Mouse (Mus musculus) lung, adult 2 months (tissue): ENCODE results near the gene Gm45713.

Source experiments
- CTCF ChIP-seq: fragments of 200-500 bp; IDR thresholded peaks from 2 replicates; pipeline ENCODE4 v1.5.1; 2011; ENCODE audit warnings: mild to moderate bottlenecking, low read length, control low read depth; ENCODE audit not compliant: insufficient read depth
- POLR2A ChIP-seq: fragments of 200-500 bp; IDR thresholded peaks from 2 replicates; pipeline ENCODE4 v1.6.1; 2011; ENCODE audit warnings: low read depth, mild to moderate bottlenecking, control low read depth, low read length, borderline replicate concordance; ENCODE audit errors: extremely low read depth

DNA sequence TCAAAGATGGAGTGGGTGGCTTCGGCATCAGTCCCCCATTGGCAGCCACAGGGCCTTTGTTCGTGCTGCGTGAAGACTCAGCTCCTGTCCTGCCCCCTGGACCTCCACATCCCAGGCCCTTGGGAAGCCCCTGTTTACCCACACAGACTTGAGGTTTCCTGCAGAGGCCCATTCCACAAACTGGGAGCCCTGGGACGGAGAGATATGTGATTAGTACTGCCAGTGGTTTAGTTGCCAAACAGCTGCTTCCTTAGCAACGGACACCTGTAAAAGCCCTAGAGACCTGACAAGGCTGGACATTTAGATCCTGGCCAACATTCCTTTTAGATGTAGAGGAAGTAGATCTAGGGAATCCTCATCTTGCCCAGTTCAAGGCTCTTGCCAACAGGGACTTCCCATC, 5.9 kb upstream of the Gm45713 start:
- TF ChIP-seq CTCF, result no peak
- TF ChIP-seq POLR2A, result no peak
